Mouse (Mus musculus) thymus, adult 2 months (tissue): ENCODE data around the gene Bcl3.

Source experiments
- CTCF ChIP-seq: fragments of 200-500 bp; IDR thresholded peaks from 2 replicates; pipeline ENCODE4 v1.5.1; 2012; ENCODE audit warnings: mild to moderate bottlenecking, control low read depth, low read length, moderate library complexity, borderline replicate concordance; ENCODE audit not compliant: control insufficient read depth, poor library complexity, insufficient read depth; ENCODE audit errors: extremely low read depth
- POLR2A ChIP-seq: fragments of 200-500 bp; IDR thresholded peaks from 2 replicates; pipeline ENCODE4 v1.6.1; 2012; ENCODE audit warnings: mild to moderate bottlenecking, low read length, control low read depth, moderate library complexity; ENCODE audit not compliant: control insufficient read depth, poor library complexity, insufficient read depth; ENCODE audit errors: extremely low read depth

DNA sequence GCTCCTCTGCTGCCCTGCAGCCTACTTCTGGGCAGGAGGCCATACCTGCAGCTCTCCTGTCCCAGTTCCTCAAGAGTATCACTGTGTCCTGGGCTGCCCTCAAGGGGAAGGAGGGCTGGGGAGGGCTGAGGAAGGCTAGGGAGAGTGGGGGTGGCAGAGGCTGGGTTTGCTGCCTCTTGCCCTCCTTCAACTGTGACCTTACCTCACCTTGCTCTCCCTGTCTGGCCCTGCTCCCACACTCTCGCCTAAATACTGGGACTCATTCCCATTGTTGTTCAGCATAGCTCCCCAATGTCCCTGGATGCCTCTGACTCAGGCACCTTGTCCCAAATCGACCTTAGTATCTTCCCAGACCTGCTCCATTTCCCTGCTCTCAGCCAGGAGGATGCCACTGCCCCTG is 41.7 kb upstream of the Bcl3 start:
- no peak for TF ChIP-seq POLR2A
- no peak for TF ChIP-seq CTCF
